Mouse (Mus musculus): ENCODE data around the gene Ccnq. TPM values are rescaled to one million over a fixed set of nuclear protein-coding genes. Genes with fewer than 3 reads are reported as not detected.

Gene Ccnq
- polyA plus RNA-seq, 1 experiment from 2014 or later, result 24.2 TPM

Small RNA genes lying within 50 kb of the gene (microRNA-seq; reads per million reads assigned to microRNA genes)
- gene Gm23840, result not detected

Other genes starting within 250 kb of the Ccnq start
- 0.09 and 0.24 TPM in 2 replicates for gene Sebox, start 248.3 kb downstream of the Ccnq start, polyA plus RNA-seq (2015; fragmentation: Nextera tagmentation; extraction: Ambion mirVana)
- gene Tmem199, start 239.6 kb downstream of the Ccnq start, polyA plus RNA-seq (2015; fragmentation: Nextera tagmentation; extraction: Ambion mirVana), result 30.1 and 31.9 TPM in 2 replicates
- gene Poldip2, start 239.5 kb downstream of the Ccnq start, polyA plus RNA-seq (2015; fragmentation: Nextera tagmentation; extraction: Ambion mirVana), result 78.1 and 82.4 TPM in 2 replicates
- gene Tnfaip1, start 215.4 kb downstream of the Ccnq start, polyA plus RNA-seq (2015; fragmentation: Nextera tagmentation; extraction: Ambion mirVana), result 15.6 and 16.4 TPM in 2 replicates
- 83.1 and 88.6 TPM in 2 replicates for gene Ift20, start 215.4 kb downstream of the Ccnq start, polyA plus RNA-seq (2015; fragmentation: Nextera tagmentation; extraction: Ambion mirVana)
- 110 and 122 TPM in 2 replicates for gene Tmem97, start 201.0 kb downstream of the Ccnq start, polyA plus RNA-seq (2015; fragmentation: Nextera tagmentation; extraction: Ambion mirVana)
- 6.4 and 6.5 TPM in 2 replicates for gene Nlk, start 54.4 kb downstream of the Ccnq start, polyA plus RNA-seq (2015; fragmentation: Nextera tagmentation; extraction: Ambion mirVana)
- 21.4 and 21.7 TPM in 2 replicates for gene Lyrm9, start 74.9 kb upstream of the Ccnq start, polyA plus RNA-seq (2015; fragmentation: Nextera tagmentation; extraction: Ambion mirVana)
- gene Nos2, start 169.1 kb upstream of the Ccnq start, polyA plus RNA-seq (2015; fragmentation: Nextera tagmentation; extraction: Ambion mirVana), result 0.02 and 0.05 TPM in 2 replicates
- 64.8 and 69.1 TPM in 2 replicates for gene Lgals9, start 233.2 kb upstream of the Ccnq start, polyA plus RNA-seq (2015; fragmentation: Nextera tagmentation; extraction: Ambion mirVana)

All from liver, embryonic 13.5 days (tissue).